ENCODE assay signal across 8 mouse cellular contexts in the genomic region with DNA sequence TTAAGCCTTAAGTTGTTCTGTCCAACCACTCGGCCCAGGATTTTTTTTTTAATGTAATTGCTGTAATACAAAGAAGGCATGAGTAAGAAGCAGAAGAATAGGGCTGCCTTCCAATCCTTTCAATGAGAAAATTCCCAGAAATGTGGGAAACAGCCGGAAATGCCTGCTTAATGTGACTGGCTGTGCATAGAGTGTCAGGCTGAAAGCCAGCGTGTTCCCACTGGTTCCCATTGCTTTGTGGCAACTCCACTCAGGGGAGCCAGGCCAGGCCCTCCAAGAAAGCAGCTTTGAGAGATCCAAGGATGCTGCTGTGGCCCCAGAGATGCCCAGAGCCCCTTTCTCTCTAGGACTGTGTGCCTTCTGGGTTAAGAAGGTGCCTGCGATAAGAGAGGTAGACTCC. TPM values are rescaled to one million over a fixed set of nuclear protein-coding genes. Genes with fewer than 3 reads are reported as not detected.
DNase-seq lines count a peak whose midpoint lies in the region; ATAC-seq lines count a peak whose summit lies in the region.

No protein-coding gene starts in this region.

- no peaks in the 10 kb centered on the region for H3K27me3 ChIP-seq in embryonic facial prominence, embryonic 10.5 days (replicated peaks; ENCODE audit: low read depth, poor library complexity, severe bottlenecking)
- H3K27me3 ChIP-seq in liver, embryonic 12.5 days (replicated peaks): no peaks in the 10 kb centered on the region

- peak; percentile 39 for DNase-seq in layer of hippocampus, adult 11-12 months (ENCODE audit: low spot score)
- no peak for DNase-seq in layer of hippocampus, postnatal 25 days (ENCODE audit: extremely low spot score in 1 of 2, low spot score in 1 of 2)
- DNase-seq in embryonic facial prominence, embryonic 10.5 days (ENCODE audit: low spot score): no peak
- DNase-seq in heart, postnatal 10 days: peak; percentile 49 to 53
- DNase-seq in adrenal gland, adult (ENCODE audit: inconsistent age in 2 of 2, low spot score in 1 of 2): no peak
- DNase-seq in adrenal gland, adult 18-20 months (ENCODE audit: low spot score in 2 of 2): no peak

- peak overlapping the region; percentile 69; the same call in 1 of the 2 replicates for H3K27ac ChIP-seq in embryonic facial prominence, embryonic 10.5 days (replicated peaks)
- H3K27ac ChIP-seq in liver, embryonic 12.5 days: 0 out of 2 replicates have a peak overlapping the region, but pooled peaks have one; percentile 26

- 0 out of 2 replicates have a peak, but pooled peaks cover 3% of the 10 kb centered on the region for H3K36me3 ChIP-seq in embryonic facial prominence, embryonic 10.5 days (replicated peaks)
- peaks cover 7% of the 10 kb centered on the region; the same call in 1 of the 2 replicates for H3K36me3 ChIP-seq in liver, embryonic 12.5 days

- ATAC-seq in liver, embryonic 12.5 days: no peak
- no peak for ATAC-seq in cerebellum, adult (ENCODE audit: insufficient number of reproducible peaks, low FRiP score, low TSS enrichment)

- intact Hi-C loops in heart, postnatal 10 days (cut with DNase I): no loop called here

- H3K9me3 ChIP-seq in embryonic facial prominence, embryonic 10.5 days: no peaks in the 10 kb centered on the region
- H3K9me3 ChIP-seq in liver, embryonic 12.5 days (replicated peaks): no peaks in the 10 kb centered on the region

- 76% methylated on average over 4 of the region's 4 CpGs for WGBS in embryonic facial prominence, embryonic 10.5 days
- WGBS in liver, embryonic 12.5 days (ENCODE audit: insufficient replicate concordance): 61% methylated on average over 4 of the region's 4 CpGs

- H3K4me3 ChIP-seq in embryonic facial prominence, embryonic 10.5 days: no peak overlapping the region
- H3K4me3 ChIP-seq in liver, embryonic 12.5 days: no peak overlapping the region

- no peak overlapping the region for H3K9ac ChIP-seq in liver, embryonic 12.5 days

- H3K4me2 ChIP-seq in liver, embryonic 12.5 days: no peak overlapping the region

- peaks cover 27% of the 10 kb centered on the region for H3K4me1 ChIP-seq in embryonic facial prominence, embryonic 10.5 days
- H3K4me1 ChIP-seq in liver, embryonic 12.5 days: no peaks in the 10 kb centered on the region

RNA-seq across cellular contexts. Expression of gene Bcl10, which starts 37.2 kb away (rescaled TPM):
- total RNA-seq in layer of hippocampus, postnatal 25 days (2021): 10 to 100 TPM; 12.7 TPM
- polyA plus RNA-seq in embryonic facial prominence, embryonic 10.5 days (2016; fragmentation: Nextera tagmentation; extraction: Ambion mirVana): 41.4 and 44.1 TPM in 2 replicates
- total RNA-seq in heart, postnatal 10 days (2021): 10 to 100 TPM; 23.8 to 25.8 TPM
- 25.0 and 26.0 TPM in 2 replicates for polyA plus RNA-seq in liver, embryonic 12.5 days (2016; fragmentation: Nextera tagmentation; extraction: Ambion mirVana)
- total RNA-seq in adrenal gland, adult 18-20 months (2021): 10 to 100 TPM; 22.3 to 24.9 TPM

RNA-seq across cellular contexts. Expression of gene 2410004B18Rik, which starts 52.4 kb away (rescaled TPM):
- total RNA-seq in layer of hippocampus, postnatal 25 days (2021): 10 to 100 TPM; 36.5 to 37.4 TPM
- 51.1 and 53.1 TPM in 2 replicates for polyA plus RNA-seq in embryonic facial prominence, embryonic 10.5 days (2016; fragmentation: Nextera tagmentation; extraction: Ambion mirVana)
- total RNA-seq in heart, postnatal 10 days (2021): 10 to 100 TPM; 22.6 to 23.1 TPM
- 25.6 and 27.4 TPM in 2 replicates for polyA plus RNA-seq in liver, embryonic 12.5 days (2016; fragmentation: Nextera tagmentation; extraction: Ambion mirVana)
- 10 to 100 TPM; 21.2 to 23.1 TPM for total RNA-seq in adrenal gland, adult 18-20 months (2021)

Comparison
In these comparisons a context has a peak if more than half of its experiments do, and no peak if none do; other contexts are left out.
1. DNase-seq: peak in layer of hippocampus, adult 11-12 months (single experiment) and heart, postnatal 10 days (2 of 2); none in layer of hippocampus, postnatal 25 days (0 of 2), embryonic facial prominence, embryonic 10.5 days (single experiment), adrenal gland, adult (0 of 2) and adrenal gland, adult 18-20 months (0 of 2).